Mouse (Mus musculus) adrenal gland, adult 2 months (tissue): ENCODE results near the gene Nrcam. TPM values are rescaled to one million over a fixed set of nuclear protein-coding genes. Genes with fewer than 3 reads are reported as not detected.

Source experiments
- DNase-seq: peaks from one replicate; pipeline ENCODE4 v3.0.0; 2021
- polyA plus RNA-seq: library from polyadenylated mRNA; depleted of rRNA; stranded (reverse); fragments of >200 nt; gene quantifications from 2 replicates; pipeline ENCODE4 v1.2.3, GENCODE M21; 2012
- total RNA-seq, 2 experiments: library from RNA; stranded (reverse); gene quantifications; 2 replicates each; pipeline ENCODE4 v1.2.3; 2021

Gene Nrcam
- total and polyA plus RNA-seq, 3 experiments, result 0.53 to 6.7 (median 5.2) TPM

GRCm38 (mm10) chr12:44519440-44520141, 190.9 kb downstream of the Nrcam start:
- no peak for DNase-seq

DNA sequence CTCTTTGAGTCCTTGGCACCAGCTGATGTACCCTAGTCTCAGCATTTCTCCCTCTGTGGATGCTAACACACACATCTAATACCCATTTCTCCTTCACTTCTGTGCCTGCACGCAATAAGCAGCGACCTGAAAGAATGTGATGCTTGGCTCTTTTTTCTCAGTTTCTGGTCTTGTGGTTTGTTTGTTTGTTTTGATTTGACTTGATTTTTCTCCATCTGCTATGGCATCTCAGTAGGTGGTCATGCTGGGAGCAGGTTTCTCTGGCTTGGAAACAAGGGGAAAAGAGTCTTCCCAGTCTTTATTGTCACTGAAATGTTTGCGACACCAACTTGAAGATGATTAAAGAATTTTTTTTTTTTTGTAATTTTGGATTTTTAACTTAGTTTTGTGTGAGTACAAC, 192.8 kb downstream of the Nrcam start:
- no peak for DNase-seq

DNA sequence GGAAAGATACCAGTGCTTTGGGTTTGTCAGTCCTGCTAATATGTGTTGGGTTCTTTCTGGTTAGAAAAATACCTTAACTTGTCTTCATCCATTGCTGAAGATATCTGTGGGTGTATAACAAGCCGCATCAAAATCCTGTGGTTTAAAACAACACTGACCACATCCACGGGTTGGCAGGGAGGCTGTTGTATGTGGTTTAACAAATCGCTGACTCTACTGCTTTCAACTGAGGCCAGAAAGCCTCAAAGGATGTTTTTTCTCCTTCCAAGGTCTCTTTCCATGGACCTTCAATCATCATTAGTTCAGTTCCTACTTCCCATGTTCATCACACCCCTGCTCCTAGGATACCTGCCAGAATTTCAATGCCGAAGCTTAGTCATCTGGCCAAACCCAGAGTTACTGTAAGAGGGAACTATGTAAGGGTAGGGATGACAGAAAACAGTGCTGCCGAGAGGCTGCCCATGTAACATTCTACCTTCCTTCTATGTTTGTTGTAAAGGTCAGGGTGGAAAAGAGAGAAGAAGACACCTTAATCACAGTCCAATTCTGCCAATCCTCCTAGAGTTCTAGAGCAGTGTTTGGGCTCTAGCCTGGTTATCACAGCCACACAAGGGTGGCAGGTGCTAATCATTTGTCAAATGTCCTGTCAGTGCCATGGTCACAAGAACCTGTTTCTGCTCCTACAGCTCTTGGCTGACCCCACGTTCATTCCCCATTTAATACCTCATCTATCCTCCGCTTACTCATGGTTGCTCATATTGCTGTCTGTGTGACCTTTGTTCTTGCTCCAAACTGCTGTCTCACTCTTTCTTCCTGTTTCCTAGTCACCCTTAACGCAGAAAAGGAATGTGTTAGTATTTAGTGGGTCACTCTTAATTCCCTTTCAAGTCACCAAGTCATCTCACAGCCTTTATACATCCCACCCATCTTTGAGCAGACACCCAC, 196.2 kb downstream of the Nrcam start:
- DNase-seq, result peak; percentile 77

DNA sequence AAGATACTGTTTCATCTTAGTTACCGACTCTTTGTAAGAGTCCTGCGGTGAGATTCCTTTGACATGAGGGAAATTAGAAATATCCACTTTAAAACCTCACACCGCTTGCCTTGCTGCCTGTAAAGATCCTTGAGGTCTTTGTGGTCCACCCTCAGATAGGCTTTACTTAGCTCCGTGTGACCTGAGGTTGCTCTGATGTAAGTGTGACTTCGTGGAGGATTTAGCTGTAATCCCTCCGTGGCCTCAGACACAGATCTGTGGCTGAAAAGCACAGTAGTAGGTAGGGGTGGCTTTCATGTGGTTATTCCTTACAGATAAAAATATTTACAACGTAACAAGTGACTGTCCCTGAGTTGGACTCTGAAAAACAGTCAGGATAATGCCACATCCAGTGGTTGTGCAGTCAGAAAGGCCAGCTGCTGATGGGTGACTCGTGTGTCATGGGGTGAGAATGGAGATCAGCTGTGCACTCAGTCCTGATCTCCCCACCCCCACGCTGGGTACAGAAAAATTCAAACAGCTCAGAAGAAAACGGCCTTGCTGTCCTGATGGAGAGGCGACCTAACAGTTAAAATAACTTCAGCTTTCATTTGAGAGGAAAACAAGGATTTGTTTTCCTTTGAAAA, 199.8 kb downstream of the Nrcam start:
- no peak for DNase-seq

DNA sequence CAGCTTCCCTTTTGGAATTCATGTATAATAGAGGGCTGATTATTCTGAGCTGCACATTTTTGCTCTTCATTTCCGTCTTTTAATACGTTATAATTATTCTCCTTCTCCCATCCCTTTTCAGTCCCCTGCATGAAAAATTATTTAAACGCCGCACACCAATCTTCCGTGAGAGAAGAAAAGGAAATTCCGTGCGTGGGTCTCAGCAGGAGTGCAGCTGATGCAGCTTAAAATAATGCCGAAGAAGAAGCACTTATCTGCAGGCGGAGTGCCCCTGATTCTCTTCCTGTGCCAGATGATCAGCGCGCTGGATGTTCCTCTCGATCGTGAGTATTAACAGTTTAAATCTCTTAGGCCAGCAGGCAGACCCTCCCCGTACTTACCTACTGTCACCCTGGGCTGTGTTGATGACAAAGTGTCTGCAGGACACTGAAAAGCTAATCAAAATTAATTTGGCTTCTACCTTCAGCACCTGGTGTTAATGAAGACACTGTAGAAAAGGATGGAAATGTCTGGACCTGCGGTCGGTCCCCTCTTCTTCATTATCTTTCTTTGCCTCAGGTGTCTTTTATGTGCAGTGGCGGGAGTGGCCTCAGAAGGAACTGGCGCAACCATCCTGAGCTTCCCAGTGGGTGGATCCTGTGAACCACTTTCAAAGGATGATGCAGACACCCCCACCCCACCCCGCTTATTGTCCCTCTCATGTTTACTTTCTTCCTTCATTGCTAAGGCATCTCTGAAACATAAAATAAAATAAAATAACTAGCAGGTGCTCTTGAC, 203.8 kb downstream of the Nrcam start:
- no peak for DNase-seq

- DNase-seq, result no peak
Observed at GRCm38 (mm10) chr12:44534100-44534633, 205.5 kb downstream of the Nrcam start.

DNA sequence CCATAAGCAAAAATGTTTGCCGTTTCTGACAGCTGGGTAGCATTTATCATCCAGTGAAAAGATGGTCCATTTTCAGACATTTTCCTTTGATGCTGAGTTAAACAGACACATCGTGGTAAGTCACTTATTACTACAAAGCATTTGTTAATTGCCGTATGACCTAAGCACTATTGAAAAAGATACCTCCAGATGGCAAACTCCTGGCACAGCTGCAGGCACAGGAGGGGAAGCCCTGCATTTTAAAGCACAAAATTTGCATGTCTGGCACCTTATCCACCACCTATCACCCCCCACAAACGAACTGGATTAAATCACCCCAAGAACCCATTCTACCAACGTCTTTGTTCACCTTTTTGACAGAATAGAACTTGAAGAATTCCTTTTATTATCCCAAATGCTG, 206.9 kb downstream of the Nrcam start:
- no peak for DNase-seq

- DNase-seq, result peak; percentile 71
Observed at GRCm38 (mm10) chr12:44547721-44548369, 219.2 kb downstream of the Nrcam start.

DNA sequence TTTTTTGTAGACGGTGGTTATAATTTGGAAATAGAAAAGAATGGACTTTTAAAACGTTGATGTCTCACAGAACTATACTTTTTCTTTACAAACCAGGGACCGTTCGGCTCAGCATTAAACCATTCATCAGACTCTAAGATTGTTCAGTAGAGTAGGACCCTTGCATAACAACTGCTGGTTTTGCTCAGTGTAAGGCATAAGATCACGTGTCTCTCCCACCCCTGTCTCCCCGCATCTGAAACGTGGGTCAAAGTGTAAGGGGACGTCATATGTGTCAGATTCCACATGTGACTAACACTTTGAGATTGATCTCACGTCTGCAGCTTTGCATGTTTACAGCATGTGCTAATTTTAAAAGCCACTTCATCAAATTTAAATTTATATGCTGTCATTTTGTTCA, 219.8 kb downstream of the Nrcam start:
- DNase-seq, result no peak

DNA sequence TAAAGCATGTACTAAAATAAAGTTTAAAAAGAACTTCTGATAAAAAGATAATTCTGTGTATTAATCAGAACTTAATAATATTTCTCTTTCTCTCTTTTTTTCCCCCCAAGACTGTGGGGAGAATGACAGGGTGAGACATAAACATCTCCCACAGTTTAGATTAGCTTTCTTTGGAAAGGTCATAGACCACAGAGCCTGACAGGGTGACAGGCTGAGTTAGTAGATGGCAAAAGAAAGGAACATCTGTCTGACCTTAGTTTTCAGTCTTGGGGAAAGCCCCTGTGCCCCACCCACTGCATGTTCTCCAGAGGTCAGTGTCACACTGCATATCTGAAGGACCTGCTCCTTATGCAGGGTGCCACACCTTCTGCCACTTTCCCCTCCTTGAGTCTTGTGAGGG, 222.9 kb downstream of the Nrcam start:
- DNase-seq, result no peak

DNA sequence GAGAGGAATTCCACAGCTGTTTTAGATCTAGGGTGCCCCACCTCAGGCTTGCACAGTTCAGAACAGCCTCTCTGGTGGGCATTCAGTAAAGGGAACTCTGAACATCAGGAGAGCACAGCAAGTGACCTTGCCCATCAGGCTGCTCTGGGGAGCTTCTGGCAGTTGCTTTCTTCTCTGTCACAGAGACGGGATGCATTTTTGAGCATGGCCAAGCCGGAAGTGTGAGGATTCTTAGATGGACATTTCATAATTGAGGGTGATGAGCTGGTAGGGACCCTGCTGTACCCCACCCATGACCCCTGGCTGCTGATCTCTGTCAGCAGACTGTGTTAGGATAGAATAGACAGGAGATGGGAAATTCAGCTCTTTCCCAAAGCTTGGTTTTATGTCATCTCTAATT, 225.4 kb downstream of the Nrcam start:
- DNase-seq, result no peak

- no peak for DNase-seq
Observed at GRCm38 (mm10) chr12:44554808-44555207, 226.1 kb downstream of the Nrcam start.

DNA sequence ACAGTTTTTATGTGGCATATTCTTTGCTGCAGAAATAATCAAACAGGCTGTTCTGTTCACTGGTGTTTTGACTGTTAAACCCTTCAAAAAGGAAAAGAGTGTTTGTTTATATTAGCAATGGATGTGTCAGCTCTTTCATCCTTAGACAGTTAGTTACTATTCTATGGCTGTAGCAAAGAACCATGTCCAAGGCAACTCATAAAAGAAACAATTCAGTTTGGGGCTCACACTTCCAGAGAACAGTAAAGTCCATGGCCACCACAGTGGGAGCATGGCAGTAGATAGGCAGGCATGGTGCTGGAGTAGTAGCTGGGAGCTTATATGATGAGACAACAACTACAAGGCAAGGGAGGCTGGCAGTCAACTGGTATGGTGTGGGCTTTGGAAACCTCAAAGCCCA, 231.3 kb downstream of the Nrcam start:
- DNase-seq, result no peak

DNA sequence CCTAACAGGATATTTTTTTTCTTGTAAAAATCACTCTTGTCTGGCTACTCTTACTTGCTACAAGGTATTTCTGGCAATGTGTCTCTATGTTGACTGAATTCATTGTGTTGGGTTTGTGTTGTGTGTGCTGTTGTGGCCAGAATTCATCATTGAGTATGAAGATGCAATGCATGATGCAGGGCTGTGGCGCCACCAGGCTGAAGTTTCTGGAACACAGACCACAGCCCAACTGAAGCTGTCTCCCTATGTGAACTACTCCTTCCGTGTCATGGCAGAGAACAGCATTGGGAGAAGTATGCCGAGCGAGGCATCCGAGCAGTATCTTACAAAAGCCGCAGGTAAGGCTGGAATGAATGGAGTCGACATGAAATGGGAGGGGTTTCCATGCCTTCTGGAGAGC, 241.4 kb downstream of the Nrcam start:
- no peak for DNase-seq

- DNase-seq, result no peak
Observed at GRCm38 (mm10) chr12:44572664-44573063, 244.0 kb downstream of the Nrcam start.

- no peak for DNase-seq
Observed at GRCm38 (mm10) chr12:44574167-44574566, 245.5 kb downstream of the Nrcam start.

- DNase-seq, result peak; percentile 66
Observed at GRCm38 (mm10) chr12:44601410-44602149, 272.9 kb downstream of the Nrcam start.

GRCm38 (mm10) chr12:44602269-44602957, 273.7 kb downstream of the Nrcam start:
- DNase-seq, result no peak

- no peak for DNase-seq
Observed at GRCm38 (mm10) chr12:44602958-44603331, 274.3 kb downstream of the Nrcam start.

DNA sequence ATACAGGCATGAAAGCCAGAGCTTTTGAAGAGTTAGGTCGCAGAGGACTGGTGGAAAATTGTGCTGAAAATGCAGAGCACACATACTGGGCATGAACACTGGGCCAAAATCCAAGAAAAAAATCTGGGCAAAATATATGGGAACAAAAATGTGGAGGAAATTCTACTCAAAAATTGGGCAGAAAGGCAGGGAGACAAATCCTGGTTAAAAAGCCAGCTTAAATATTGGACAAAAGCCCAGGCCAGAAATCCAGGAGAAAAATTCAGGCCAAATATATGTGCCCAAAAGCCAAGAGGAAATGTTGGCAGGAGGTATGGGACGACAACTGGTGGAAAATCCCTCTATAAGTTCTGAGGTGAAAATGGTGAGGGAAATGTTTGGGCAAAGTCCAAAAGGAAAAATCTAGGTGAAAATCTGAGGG, 288.3 kb downstream of the Nrcam start:
- DNase-seq, result no peak
